Mouse (Mus musculus) cerebellum, adult 8-10 months (tissue): Measurements from ENCODE around the gene Shisa7.
"Not testable (repeated sequence)": the region's sequence is repeated elsewhere in the genome, so short reads cannot be mapped to it uniquely, and the experiment has no call there.

Experiments
- DNase-seq: peaks from one replicate; pipeline ENCODE4 v3.0.0; 2022

The Shisa7 gene

GRCm38 (mm10) chr7:4793248-4793647 lies 51.2 kb downstream of the Shisa7 start:
- not testable (repeated sequence) for DNase-seq

GRCm38 (mm10) chr7:4792278-4793212 lies 52.0 kb downstream of the Shisa7 start, which contains the start of gene Rpl28:
Rpl28 (plus strand) TSS chr7:4792874.
- peak; percentile 92 for DNase-seq

GRCm38 (mm10) chr7:4789436-4789935 lies 55.0 kb downstream of the Shisa7 start, which contains the start of gene Tmem238:
Tmem238 (minus strand) TSS chr7:4789656.
- DNase-seq, result no peak

GRCm38 (mm10) chr7:4788499-4789435 lies 55.7 kb downstream of the Shisa7 start:
- DNase-seq, result peak; percentile 73

- peak; percentile 71 for DNase-seq
Observed at GRCm38 (mm10) chr7:4783667-4784268, 60.7 kb downstream of the Shisa7 start.

- no peak for DNase-seq
Observed at GRCm38 (mm10) chr7:4782759-4783158, 61.7 kb downstream of the Shisa7 start, which contains the start of the genes Il11 and Tmem190. Il11 (minus strand) TSS chr7:4782859. Tmem190 (plus strand) TSS chr7:4782937.

GRCm38 (mm10) chr7:4782130-4782529 lies 62.4 kb downstream of the Shisa7 start:
- no peak for DNase-seq

GRCm38 (mm10) chr7:4779921-4780320 lies 64.6 kb downstream of the Shisa7 start:
- DNase-seq, result no peak

GRCm38 (mm10) chr7:4777851-4778637 lies 66.5 kb downstream of the Shisa7 start:
- no peak for DNase-seq

- DNase-seq, result no peak
Observed at GRCm38 (mm10) chr7:4776861-4777830, 67.3 kb downstream of the Shisa7 start.

GRCm38 (mm10) chr7:4776131-4776530 lies 68.4 kb downstream of the Shisa7 start:
- DNase-seq, result no peak
